Mouse (Mus musculus): ENCODE measurements at regions not wholly inside any gene's neighbourhood (a gene's known extent, or its start where the extent isn't known, plus 50 kb on each side); places are given as distances from the start of the nearest gene placed in this dataset.

GRCm38 (mm10) chr10:117997796-117998195 is 143.8 kb upstream of the Mdm1 start:
- no peak for DNase-seq (ENCODE audit: low read depth)

DNA sequence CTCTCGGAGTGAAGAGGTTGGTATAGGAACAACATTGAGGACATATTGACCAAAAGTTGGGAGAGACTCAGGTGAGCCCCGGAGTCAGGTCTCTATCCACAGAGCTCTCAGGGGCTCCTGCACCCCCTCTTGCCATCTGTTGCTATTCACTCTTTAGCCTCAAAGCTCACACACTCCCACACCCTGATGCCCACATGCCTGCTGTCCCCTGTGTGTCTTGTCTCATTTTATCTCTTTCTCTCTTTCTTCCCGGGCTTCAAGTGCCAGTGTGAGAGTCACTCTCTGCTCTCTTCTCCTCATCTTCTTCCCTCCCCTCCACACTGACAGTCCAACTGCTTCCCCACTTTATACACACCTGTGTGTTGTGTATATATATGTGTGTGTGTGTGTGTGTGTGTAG is 141.0 kb upstream of the Mdm1 start:
- no peak for DNase-seq (ENCODE audit: low read depth)

DNA sequence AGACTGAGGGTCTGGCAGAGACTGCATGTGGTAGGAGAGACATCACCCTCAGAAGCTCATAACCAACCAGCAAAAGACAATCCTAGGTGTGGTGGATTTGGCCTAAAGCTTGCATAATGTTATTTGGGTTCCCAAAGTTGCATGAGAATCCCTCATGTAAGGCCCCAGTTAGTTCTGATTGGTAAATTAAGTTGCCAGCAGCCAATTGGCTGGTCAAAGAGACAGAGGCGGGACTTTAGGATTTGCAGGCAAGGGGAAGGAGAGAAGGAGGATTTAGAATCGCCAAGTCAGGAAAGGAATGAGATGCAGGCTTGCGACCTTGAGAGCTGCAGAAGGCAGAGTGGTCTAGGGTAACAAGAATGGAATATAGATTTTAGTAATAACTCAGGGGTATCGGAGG is 140.1 kb upstream of the Mdm1 start:
- DNase-seq (ENCODE audit: low read depth): no peak

DNA sequence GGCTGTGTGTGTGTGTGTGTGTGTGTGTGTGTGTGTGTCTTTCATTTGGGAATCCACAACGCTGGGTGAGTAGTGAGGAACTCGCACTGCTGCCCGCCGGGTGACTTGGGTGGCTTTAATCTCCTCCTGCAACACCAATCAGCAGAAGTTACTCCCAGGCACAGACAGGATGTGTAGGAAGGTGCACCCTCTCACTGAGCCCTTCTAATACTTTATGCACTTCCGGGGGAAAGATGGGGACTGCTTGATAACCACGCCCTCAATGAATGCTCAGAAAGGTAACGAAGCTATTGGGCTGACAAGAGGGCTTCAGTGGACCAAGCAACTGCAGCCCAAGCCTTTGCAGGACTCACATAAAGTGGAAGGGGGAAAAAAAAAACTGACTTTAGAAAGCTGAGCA is 139.6 kb upstream of the Mdm1 start:
- no peak for DNase-seq (ENCODE audit: low read depth)

GRCm38 (mm10) chr10:118002559-118002958 is 139.1 kb upstream of the Mdm1 start:
- no peak for DNase-seq (ENCODE audit: low read depth)

DNA sequence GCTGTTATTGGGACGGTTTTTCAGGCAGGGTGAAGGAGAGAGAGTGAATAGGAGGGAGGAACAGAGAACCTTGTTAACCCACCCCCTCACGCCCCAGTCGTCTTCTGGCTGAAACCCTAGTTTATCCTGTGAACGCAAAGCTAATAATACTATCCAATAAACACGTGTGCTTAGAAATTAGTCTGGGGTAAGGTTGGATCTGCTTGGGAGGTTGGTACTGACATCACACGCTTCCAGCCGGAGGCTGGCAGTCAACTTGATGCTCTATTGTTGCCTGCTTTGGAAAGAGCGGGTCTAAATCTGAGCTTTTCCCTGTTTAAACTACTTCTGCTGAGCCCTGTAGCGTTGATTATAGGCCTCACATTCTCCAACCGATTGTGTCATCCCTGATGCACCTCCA is 138.4 kb upstream of the Mdm1 start:
- no peak for DNase-seq (ENCODE audit: low read depth)

GRCm38 (mm10) chr10:118003739-118004361 is 137.8 kb upstream of the Mdm1 start:
- DNase-seq (ENCODE audit: low read depth): no peak

DNA sequence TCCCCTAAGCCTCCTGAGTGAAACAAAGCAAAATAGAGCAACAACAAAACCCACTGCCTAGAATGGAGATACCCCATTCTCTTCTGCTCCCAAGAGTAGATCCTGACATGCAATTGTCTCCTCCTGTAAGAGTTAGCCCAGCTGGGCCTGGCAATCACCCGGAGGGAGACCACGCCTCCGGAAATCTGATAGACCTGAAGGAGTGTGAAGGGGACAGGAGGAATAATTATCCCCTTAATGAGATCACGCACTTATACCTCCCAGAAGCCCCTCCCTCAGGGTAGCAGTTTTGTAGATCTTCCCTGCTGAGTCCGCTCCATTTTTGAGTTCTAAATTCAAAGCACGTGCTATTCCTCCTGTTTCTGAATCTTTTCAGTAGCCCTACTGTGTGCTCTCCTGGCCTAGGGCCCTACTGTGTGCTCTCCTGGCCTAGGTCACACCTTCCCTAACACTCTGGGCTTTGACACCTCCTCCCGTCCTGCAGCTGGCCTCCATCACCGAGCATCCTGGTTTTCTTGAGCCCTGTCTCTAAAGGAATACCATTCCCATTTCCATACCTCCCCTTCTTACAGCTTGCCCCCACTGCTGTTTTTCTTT is 137.2 kb upstream of the Mdm1 start:
- no peak for DNase-seq (ENCODE audit: low read depth)

- no peak for DNase-seq (ENCODE audit: low read depth)
Measured at GRCm38 (mm10) chr10:118006827-118007550, 134.6 kb upstream of the Mdm1 start.

DNA sequence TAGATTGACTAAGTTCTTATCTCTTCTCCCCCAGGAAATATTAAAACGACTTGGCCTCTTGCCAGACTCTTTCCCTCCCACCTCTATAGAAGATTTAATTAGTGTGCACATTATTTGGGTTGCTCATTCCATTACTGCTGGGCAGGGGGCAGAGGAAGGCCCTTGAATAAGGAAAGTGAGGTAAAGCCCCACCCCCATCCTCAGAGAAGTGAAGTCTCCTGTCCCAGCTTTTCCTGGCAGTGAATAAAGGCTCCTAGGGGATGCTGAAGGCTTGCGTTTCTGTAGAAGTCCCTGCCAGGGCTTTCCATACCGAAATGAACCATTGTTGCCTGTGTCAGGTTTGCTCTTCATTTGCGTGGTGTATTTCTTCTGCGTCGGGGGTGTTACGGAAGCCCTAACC is 133.8 kb upstream of the Mdm1 start:
- no peak for DNase-seq (ENCODE audit: low read depth)

GRCm38 (mm10) chr10:118011687-118012567 is 129.7 kb upstream of the Mdm1 start:
- DNase-seq (ENCODE audit: low read depth): no peak

DNA sequence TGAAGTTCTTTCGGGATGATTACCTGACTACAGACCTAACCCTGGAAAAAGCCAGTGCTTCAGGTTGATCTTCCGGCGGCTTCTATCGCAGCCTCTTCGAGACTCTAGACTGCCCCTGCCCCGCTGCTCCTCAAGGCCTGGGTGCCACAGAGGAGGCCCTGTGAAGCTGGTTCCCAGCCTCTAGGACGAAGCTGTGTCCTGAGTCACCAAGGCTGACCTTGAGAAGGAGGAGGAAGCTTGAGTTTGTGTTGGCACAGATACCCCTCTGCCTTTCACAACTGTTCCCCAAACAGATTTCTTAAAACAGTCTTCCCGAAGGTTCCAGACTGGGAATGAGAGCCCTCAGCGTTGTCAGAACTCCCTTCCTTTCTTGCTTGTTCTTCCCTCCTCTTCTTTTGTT is 112.8 kb upstream of the Mdm1 start:
- no peak for DNase-seq (ENCODE audit: low read depth)

- no peak for DNase-seq (ENCODE audit: low read depth)
Measured at GRCm38 (mm10) chr10:118034401-118034800, 107.2 kb upstream of the Mdm1 start.

GRCm38 (mm10) chr10:118035035-118035434 is 106.6 kb upstream of the Mdm1 start:
- no peak for DNase-seq (ENCODE audit: low read depth)

DNA sequence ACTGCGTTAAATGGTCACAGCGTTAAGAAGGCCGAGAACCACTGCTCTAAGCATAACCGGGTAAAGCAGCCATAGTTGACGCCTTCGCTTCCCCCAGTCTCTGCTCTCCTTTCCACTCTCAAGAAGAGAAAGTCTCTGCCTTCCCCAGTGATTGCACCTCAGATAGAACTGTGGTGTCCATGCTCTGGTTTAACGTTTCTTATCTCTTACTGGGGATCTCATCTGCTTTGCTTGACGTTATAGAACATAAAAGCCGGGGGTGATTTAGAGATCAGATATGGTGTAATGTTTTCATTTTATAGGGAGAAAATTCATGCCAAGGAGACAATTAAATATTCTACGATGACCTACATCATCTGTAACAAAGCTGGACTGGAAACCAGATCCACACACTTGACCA is 103.1 kb upstream of the Mdm1 start:
- DNase-seq (ENCODE audit: low read depth): no peak

- DNase-seq (ENCODE audit: low read depth): no peak
Measured at GRCm38 (mm10) chr10:118039056-118039455, 102.6 kb upstream of the Mdm1 start.

GRCm38 (mm10) chr10:118041068-118041467 is 100.5 kb upstream of the Mdm1 start:
- DNase-seq (ENCODE audit: low read depth): no peak

DNA sequence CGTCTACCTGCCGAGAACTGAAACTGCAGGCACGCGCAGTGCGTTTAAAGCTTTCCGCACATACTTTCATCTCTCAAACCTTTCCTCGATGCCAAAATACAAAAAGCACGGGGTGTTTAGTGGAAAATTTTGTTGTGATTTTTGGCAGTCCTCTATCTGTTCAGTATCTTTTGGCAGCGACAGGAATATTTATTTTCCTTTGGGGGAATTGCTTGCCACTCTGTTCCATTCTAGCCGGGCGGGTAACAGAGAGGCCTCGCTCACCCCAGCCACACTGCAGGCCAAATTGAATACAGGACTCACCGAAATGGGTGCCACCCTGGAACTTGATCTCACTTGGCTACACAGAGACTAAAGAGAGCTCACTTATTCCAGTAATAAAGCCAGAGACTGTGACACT is 97.8 kb upstream of the Mdm1 start:
- no peak for DNase-seq (ENCODE audit: low read depth)

DNA sequence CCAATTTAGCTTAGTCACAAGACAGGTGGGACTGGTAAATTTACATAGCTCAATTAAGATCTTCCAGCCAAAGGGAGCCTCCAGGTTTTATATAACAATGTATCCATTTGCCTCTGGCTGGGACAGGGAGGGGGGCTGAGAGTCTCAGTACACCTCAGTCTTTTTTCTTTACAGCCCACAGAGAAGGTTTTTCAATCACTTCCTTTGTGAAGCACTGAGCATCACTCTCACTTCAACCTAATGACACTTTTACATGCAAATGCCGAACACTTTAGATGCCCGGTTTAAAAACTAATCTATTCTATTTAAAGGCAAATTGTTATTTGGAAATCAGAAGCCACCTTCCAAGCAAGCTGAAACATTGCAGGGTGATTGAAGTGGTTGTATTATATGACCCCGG is 96.8 kb upstream of the Mdm1 start:
- DNase-seq (ENCODE audit: low read depth): no peak

DNA sequence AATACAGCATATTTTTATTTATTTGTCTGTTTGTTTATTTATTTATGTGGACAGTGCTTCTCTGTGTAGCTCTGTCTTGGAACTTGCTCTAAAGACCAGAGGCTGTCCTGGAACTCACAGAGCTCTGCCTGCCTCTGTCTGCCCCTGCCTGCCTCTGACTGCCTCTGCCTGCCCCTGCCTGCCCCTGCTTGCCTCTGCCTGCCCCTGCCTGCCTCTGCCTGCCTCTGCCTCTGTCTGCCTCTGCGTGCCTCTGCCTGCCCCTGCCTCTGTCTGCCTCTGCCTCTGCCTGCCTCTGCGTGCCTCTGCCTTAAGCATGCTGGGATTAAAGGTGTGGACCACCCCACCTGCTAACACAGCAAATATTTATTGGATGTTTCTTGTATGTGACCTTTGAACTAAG is 96.2 kb upstream of the Mdm1 start:
- no peak for DNase-seq (ENCODE audit: low read depth)

- no peak for DNase-seq (ENCODE audit: low read depth)
Measured at GRCm38 (mm10) chr10:118046328-118046727, 95.3 kb upstream of the Mdm1 start.

- DNase-seq (ENCODE audit: low read depth): no peak
Measured at GRCm38 (mm10) chr10:118046831-118047230, 94.8 kb upstream of the Mdm1 start.

DNA sequence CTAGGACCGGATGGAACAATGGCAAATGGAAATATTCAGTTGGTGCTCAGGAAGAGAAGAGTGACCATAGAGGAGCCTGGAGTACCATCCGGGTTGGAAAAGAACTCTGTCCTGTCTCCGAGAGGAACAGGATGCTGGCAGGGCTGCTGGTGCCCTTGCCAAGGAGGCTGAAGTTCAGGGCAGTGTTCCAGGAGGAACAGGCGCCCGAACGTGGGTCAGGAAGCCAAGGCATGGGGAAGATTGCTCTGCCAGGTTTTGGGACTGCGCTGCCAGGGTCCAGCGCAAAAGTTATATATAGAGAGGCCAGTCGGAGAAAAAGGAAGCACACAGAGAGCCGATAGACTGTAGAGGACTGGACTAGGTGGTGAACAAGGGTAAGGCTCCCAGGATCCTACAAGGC is 92.3 kb upstream of the Mdm1 start:
- DNase-seq (ENCODE audit: low read depth): no peak

Data from c-Kit-positive CD71-positive TER-119-negative erythroid progenitor cells, embryonic 14.5 days (primary cell).